Mouse (Mus musculus) CH12.LX (cell line): ENCODE results near the gene Cacna1h. TPM values are rescaled to one million over a fixed set of nuclear protein-coding genes. Genes with fewer than 3 reads are reported as not detected.

Experiments used
- DNase-seq: peaks from one replicate; pipeline ENCODE4 v3.0.0-alpha.2; 2013; ENCODE audit errors: extremely low read depth
- H3K27ac ChIP-seq: 2 replicates; pipeline ENCODE4 v1.5.1; 2012; ENCODE audit warnings: low read depth, mild to moderate bottlenecking, control low read depth, moderate library complexity; ENCODE audit not compliant: insufficient read depth
- H3K27me3 ChIP-seq: replicated peaks from 2 replicates; pipeline ENCODE3; 2012; ENCODE audit warnings: inconsistent platforms
- H3K36me3 ChIP-seq, 2 experiments: replicated peaks in 1 of 2; 2 replicates each; pipeline versions ENCODE3 to v1.6.1; 2012; ENCODE audit warnings: inconsistent platforms in 1 of 2, low read length in 1 of 2, mild to moderate bottlenecking in 1 of 2, mixed read lengths in 1 of 2, moderate library complexity in 1 of 2; ENCODE audit not compliant: control insufficient read depth in 1 of 2, insufficient read depth in 1 of 2
- H3K4me1 ChIP-seq, 2 experiments: 2 replicates each; pipeline ENCODE4 v1.6.1; 2012; ENCODE audit warnings: inconsistent platforms in 1 of 2, moderate library complexity in 1 of 2; ENCODE audit not compliant: insufficient read depth in 2 of 2, control insufficient read depth in 1 of 2
- H3K4me2 ChIP-seq: 2 replicates; pipeline ENCODE4 v1.6.1; 2012; ENCODE audit warnings: low read depth, mild to moderate bottlenecking, control low read depth; ENCODE audit not compliant: poor library complexity, insufficient read depth, severe bottlenecking
- H3K4me3 ChIP-seq, 3 experiments: fragments of 150-350 bp in 1 of 3; sonication (generic) in 1 of 3; replicated peaks in 1 of 3; 2 replicates each; pipeline versions ENCODE3 to v1.5.1; 2011 to 2012; ENCODE audit warnings: low read depth in 2 of 3, low read length in 2 of 3, mild to moderate bottlenecking in 2 of 3, moderate library complexity in 2 of 3, control low read depth in 1 of 3, improper control_type of control experiment in 1 of 3, inconsistent platforms in 1 of 3, mixed read lengths in 1 of 3; ENCODE audit not compliant: poor library complexity in 1 of 3
- H3K79me2 ChIP-seq: replicated peaks from 2 replicates; pipeline ENCODE4 v1.6.1; 2012; ENCODE audit warnings: mild to moderate bottlenecking, moderate library complexity; ENCODE audit not compliant: control insufficient read depth, poor library complexity, insufficient read depth, severe bottlenecking; ENCODE audit errors: extremely low read depth
- H3K9ac ChIP-seq: 2 replicates; pipeline ENCODE4 v1.6.1; 2012; ENCODE audit warnings: low read depth, mild to moderate bottlenecking, control low read depth, moderate library complexity; ENCODE audit not compliant: insufficient read depth
- H3K9me3 ChIP-seq: replicated peaks from 2 replicates; pipeline ENCODE3; 2012; ENCODE audit warnings: low read length, inconsistent platforms, mixed read lengths
- CTCF ChIP-seq, 2 experiments: IDR thresholded peaks in 1 of 2; conservative IDR thresholded peaks in 1 of 2; 2 replicates each; pipeline ENCODE4 v1.5.1; 2011 to 2012; ENCODE audit warnings: low read depth in 2 of 2, low read length in 2 of 2, improper control_type of control experiment in 1 of 2, inconsistent platforms in 1 of 2, mild to moderate bottlenecking in 1 of 2, moderate library complexity in 1 of 2
- ETS1 ChIP-seq: conservative IDR thresholded peaks from 2 replicates; pipeline ENCODE4 v1.6.1; 2012; ENCODE audit warnings: low read depth, mild to moderate bottlenecking, inconsistent platforms, low read length, improper control_type of control experiment, moderate library complexity
- GABPA ChIP-seq: IDR thresholded peaks from 2 replicates; pipeline ENCODE4 v1.6.1; 2012; ENCODE audit warnings: low read depth, low read length, improper control_type of control experiment, inconsistent platforms; ENCODE audit not compliant: insufficient replicate concordance
- IRF4 ChIP-seq: IDR thresholded peaks from 2 replicates; pipeline ENCODE4 v1.6.1; 2014; ENCODE audit warnings: low read depth, mild to moderate bottlenecking, inconsistent platforms, low read length, improper control_type of control experiment
- JUN ChIP-seq: IDR thresholded peaks from 2 replicates; pipeline ENCODE4 v1.6.1; 2011; ENCODE audit warnings: low read depth, mild to moderate bottlenecking, low read length, improper control_type of control experiment, moderate library complexity; ENCODE audit not compliant: insufficient read depth
- KAT2A ChIP-seq: IDR thresholded peaks from 2 replicates; pipeline ENCODE4 v1.6.1; 2012; ENCODE audit warnings: low read length, improper control_type of control experiment, inconsistent platforms; ENCODE audit not compliant: insufficient replicate concordance
- MEF2A ChIP-seq: IDR thresholded peaks from 2 replicates; pipeline ENCODE4 v1.6.1; 2014; ENCODE audit warnings: low read depth, mild to moderate bottlenecking, inconsistent platforms, low read length, improper control_type of control experiment, borderline replicate concordance
- MXI1 ChIP-seq: IDR thresholded peaks from 2 replicates; pipeline ENCODE4 v1.6.1; 2011; ENCODE audit warnings: mild to moderate bottlenecking, low read depth, low read length, improper control_type of control experiment
- MYC ChIP-seq: IDR thresholded peaks from 2 replicates; pipeline ENCODE4 v1.6.1; 2011; ENCODE audit warnings: low read depth, mild to moderate bottlenecking, improper control_type of control experiment, low read length
- NRF1 ChIP-seq: IDR thresholded peaks from 2 replicates; pipeline ENCODE4 v1.6.1; 2014; ENCODE audit warnings: low read depth, mild to moderate bottlenecking, inconsistent platforms, low read length, improper control_type of control experiment, moderate library complexity
- POLR2A ChIP-seq: IDR thresholded peaks from 2 replicates; pipeline ENCODE4 v1.6.1; 2011; ENCODE audit warnings: low read depth, mild to moderate bottlenecking, improper control_type of control experiment, low read length
- RAD21 ChIP-seq: IDR thresholded peaks from 2 replicates; pipeline ENCODE4 v1.6.1; 2011; ENCODE audit warnings: low read depth, mild to moderate bottlenecking, low read length, improper control_type of control experiment, moderate library complexity
- RCOR1 ChIP-seq: conservative IDR thresholded peaks from 2 replicates; pipeline ENCODE4 v1.6.1; 2012; ENCODE audit warnings: low read depth, mild to moderate bottlenecking, inconsistent platforms, low read length, improper control_type of control experiment
- SIN3A ChIP-seq: IDR thresholded peaks from 2 replicates; pipeline ENCODE4 v1.6.1; 2012; ENCODE audit warnings: low read length, improper control_type of control experiment, inconsistent platforms
- TBP ChIP-seq: conservative IDR thresholded peaks from 2 replicates; pipeline ENCODE4 v1.6.1; 2011; ENCODE audit warnings: low read depth, low read length, improper control_type of control experiment
- UBTF ChIP-seq: IDR thresholded peaks from 2 replicates; pipeline ENCODE4 v1.6.1; 2012; ENCODE audit warnings: low read depth, mild to moderate bottlenecking, inconsistent platforms, low read length, improper control_type of control experiment, moderate library complexity
- dilution Hi-C: fragments of 300-500 bp; cut with MboI; formaldehyde crosslinking; loops from 2 replicates; pipeline ENCODE4 v1.14.3; 2020; ENCODE audit warnings: low sequenced_read_pairs; ENCODE audit not compliant: extremely low pct_unique_long_range_greater_than_20kb, extremely low pct_ligation_motif_present
- in situ Hi-C: fragments of 300-500 bp; cut with MboI; formaldehyde crosslinking; loops from 3 replicates; pipeline ENCODE4 v1.14.3; 2019; ENCODE audit warnings: low sequenced_read_pairs, low pct_ligation_motif_present, low pct_unique_long_range_greater_than_20kb, mixed read lengths
- polyA plus RNA-seq: library from polyadenylated mRNA; unstranded; fragments of >175 nt; gene quantifications from 2 replicates; pipeline ENCODE4 v1.2.1, GENCODE M21; 2012; ENCODE audit warnings: low read depth; ENCODE audit not compliant: insufficient read length
- total RNA-seq, 2 experiments: library from RNA; depleted of rRNA; stranded (reverse); fragments of 300-350 nt in 1 of 2; fragments of >200 nt in 1 of 2; gene quantifications; 2 replicates each; pipeline ENCODE4 v1.2.3; 2012 to 2014

The Cacna1h gene
- total and polyA plus RNA-seq, 3 experiments = 0.04 to 0.21 (median 0.21) TPM

GRCm38 (mm10) chr17:25411251-25411650 is 22.3 kb downstream of the Cacna1h start:
- no peaks in the 10 kb centered on the region for H3K79me2 ChIP-seq
- no peak for DNase-seq
- no peak overlapping the region for H3K4me3 ChIP-seq
- dilution Hi-C loops = no loop called here
- H3K4me2 ChIP-seq = no peak overlapping the region
- in situ Hi-C loops = no loop called here
- TF ChIP-seq GABPA (no peak), POLR2A (no peak), ETS1 (no peak), RCOR1 (no peak), NRF1 (no peak), RAD21 (no peak), IRF4 (no peak)
- H3K4me1 ChIP-seq = no peaks in the 10 kb centered on the region
- no peaks in the 10 kb centered on the region for H3K36me3 ChIP-seq
- no peak overlapping the region for H3K27ac ChIP-seq
- H3K9me3 ChIP-seq = no peaks in the 10 kb centered on the region
- peaks cover 79% of the 10 kb centered on the region for H3K27me3 ChIP-seq
- H3K9ac ChIP-seq = no peak overlapping the region

- DNase-seq = no peak
- TF ChIP-seq ETS1 (no peak), TBP (no peak), KAT2A (no peak), UBTF (no peak), RAD21 (no peak), CTCF (conservative IDR thresholded peaks at IDR 0.05 in 1 of 2, IDR thresholded peaks at IDR 0.05 in 1 of 2; ENCODE audit: low read depth in 2 of 2, low read length in 2 of 2) (no peak), MYC (no peak), MXI1 (no peak), MEF2A (no peak), SIN3A (no peak), JUN (no peak), IRF4 (no peak)
Measured at GRCm38 (mm10) chr17:25410786-25411185, 22.8 kb downstream of the Cacna1h start.

More at GRCm38 (mm10) chr17:25410786-25411185, 22.8 kb downstream of the Cacna1h start:
- Histone ChIP-seq H3K27me3 (peaks cover 77% of the 10 kb centered on the region), H3K4me2 (no peak overlapping the region), H3K9ac (no peak overlapping the region), H3K36me3 (no peaks in the 10 kb centered on the region), H3K27ac (no peak overlapping the region), H3K9me3 (no peaks in the 10 kb centered on the region), H3K4me3 (no peak overlapping the region), H3K79me2 (no peaks in the 10 kb centered on the region), H3K4me1 (no peaks in the 10 kb centered on the region)
- in situ Hi-C loops = no loop called here
- dilution Hi-C loops = no loop called here
